ENCODE assay signal across 8 mouse cellular contexts in genomic region chr6:72787948-72788891, GRCm38 (mm10). TPM values are rescaled to one million over a fixed set of nuclear protein-coding genes. Genes with fewer than 3 reads are reported as not detected.
DNase-seq lines count a peak whose midpoint lies in the region; ATAC-seq and TF ChIP-seq lines count a peak whose summit lies in the region.

No protein-coding gene starts in this region.

- H3K4me3 ChIP-seq in ES-Bruce4 (ENCODE audit: low read depth, low read length) = peak overlapping the region; percentile 80
- peak overlapping the region; percentile 71 for H3K4me3 ChIP-seq in embryonic fibroblast, embryonic 13.5 days (ENCODE audit: insufficient read depth, low read length)
- H3K4me3 ChIP-seq in heart, embryonic 16.5 days (ENCODE audit: low read length) = peak overlapping the region; percentile 84

- no peak for TF ChIP-seq CTCF in ES-Bruce4 (IDR thresholded peaks at IDR 0.05; ENCODE audit: low read depth, low read length)
- no peak for TF ChIP-seq CTCF in embryonic fibroblast, embryonic 13.5 days (IDR thresholded peaks at IDR 0.05; ENCODE audit: borderline replicate concordance, insufficient read depth, low read length)

- TF ChIP-seq EP300 in ES-Bruce4 (IDR thresholded peaks at IDR 0.05; ENCODE audit: insufficient read depth, low read depth, low read length) = peak; percentile 64

- no peaks in the 10 kb centered on the region for H3K9me3 ChIP-seq in ES-Bruce4 (replicated peaks; ENCODE audit: control insufficient read depth, insufficient read depth, low read length, poor library complexity, severe bottlenecking)
- H3K9me3 ChIP-seq in heart, embryonic 16.5 days (replicated peaks; ENCODE audit: control insufficient read depth, low read length) = no peaks in the 10 kb centered on the region

- peak overlapping the region; percentile 93 for H3K4me2 ChIP-seq in heart, embryonic 16.5 days (ENCODE audit: low read depth, low read length)

- WGBS in heart, embryonic 16.5 days = 1% methylated on average over 69 of the region's 69 CpGs

- TF ChIP-seq POLR2A in ES-Bruce4 (IDR thresholded peaks at IDR 0.05; ENCODE audit: insufficient read depth, low read length) = no peak
- no peak for TF ChIP-seq POLR2A in embryonic fibroblast, embryonic 13.5 days (IDR thresholded peaks at IDR 0.05; ENCODE audit: low read depth, low read length)

- H3K27ac ChIP-seq in ES-Bruce4 (ENCODE audit: insufficient read depth, low read length) = peak overlapping the region; percentile 28; the same call in 1 of the 2 replicates
- peak overlapping the region; percentile 74 for H3K27ac ChIP-seq in embryonic fibroblast, embryonic 13.5 days (ENCODE audit: insufficient read depth, low read length)
- peak overlapping the region; percentile 81 for H3K27ac ChIP-seq in heart, embryonic 16.5 days (ENCODE audit: low read length)

- no peaks in the 10 kb centered on the region for H3K27me3 ChIP-seq in ES-Bruce4 (ENCODE audit: control insufficient read depth, insufficient read depth, low read length, poor library complexity, severe bottlenecking)
- no peaks in the 10 kb centered on the region for H3K27me3 ChIP-seq in heart, embryonic 16.5 days (ENCODE audit: control insufficient read depth, insufficient read depth, low read length)

- peak; percentile 33 for DNase-seq in adrenal gland, adult 8-10 months
- DNase-seq in kidney, postnatal 14 days = peak; percentile 66
- peak; percentile 41 for DNase-seq in right cerebral cortex, postnatal 4 days
- no peak for DNase-seq in layer of hippocampus, adult 9-11 months

- no peaks in the 10 kb centered on the region for H3K4me1 ChIP-seq in ES-Bruce4 (ENCODE audit: control insufficient read depth, insufficient read depth, low read length)
- H3K4me1 ChIP-seq in embryonic fibroblast, embryonic 13.5 days (ENCODE audit: control insufficient read depth, insufficient read depth, low read length) = no peaks in the 10 kb centered on the region
- peaks cover 14% of the 10 kb centered on the region for H3K4me1 ChIP-seq in heart, embryonic 16.5 days (ENCODE audit: control insufficient read depth, insufficient read depth, low read length)

- H3K9ac ChIP-seq in ES-Bruce4 (ENCODE audit: low read depth, poor library complexity, severe bottlenecking) = peak overlapping the region; percentile 88
- H3K9ac ChIP-seq in heart, embryonic 16.5 days (ENCODE audit: low read length) = peak overlapping the region; percentile 92

- H3K36me3 ChIP-seq in ES-Bruce4 (ENCODE audit: control insufficient read depth, insufficient read depth, low read length, poor library complexity, severe bottlenecking) = peaks cover 14% of the 10 kb centered on the region
- no peaks in the 10 kb centered on the region for H3K36me3 ChIP-seq in heart, embryonic 16.5 days (ENCODE audit: control insufficient read depth, insufficient read depth)

- peak; percentile 5; the same call in 1 of the 2 replicates for ATAC-seq in heart, embryonic 16.5 days (replicated peaks; ENCODE audit: extremely low read depth, insufficient read depth, low FRiP score)
- 0 out of 2 replicates have a peak, but pooled peaks have one; percentile 18 for ATAC-seq in megakaryocyte progenitor cell, adult 5-6 weeks (replicated peaks; ENCODE audit: poor library complexity)

RNA-seq across cellular contexts. Expression of gene Tcf7l1, which starts 0.8 kb away (rescaled TPM):
- 84.8 and 93.4 TPM in 2 replicates for polyA plus RNA-seq in ES-Bruce4 (2011; ENCODE audit: insufficient read depth, insufficient read length, low read depth, missing spikeins)
- 10 to 100 TPM in 2 of 4 experiments, 1 to 10 TPM in 2; 8.2 to 21.0 (median 12.2) TPM for total RNA-seq in adrenal gland, adult 8-10 months (2022)
- 34.0 and 54.0 TPM in 2 replicates for polyA plus RNA-seq in embryonic fibroblast, embryonic 13.5 days (2011; ENCODE audit: insufficient read length, low read depth, missing spikeins)
- 13.6 and 14.0 TPM in 2 replicates for polyA plus RNA-seq in heart, embryonic 16.5 days (2015; fragmentation: Nextera tagmentation; extraction: Ambion mirVana)
- total RNA-seq in megakaryocyte progenitor cell, adult 5-6 weeks (2015) = 0.37 and 0.52 TPM in 2 replicates
- not detected in 2 replicates for total RNA-seq in megakaryocyte progenitor cell, adult 5-6 weeks (2017)

Comparison
In these comparisons a context has a peak if more than half of its experiments do, and no peak if none do; other contexts are left out.
1. H3K27ac ChIP-seq: peak in every context shown above with its lines; median percentile 81 in heart, embryonic 16.5 days; 74 in embryonic fibroblast, embryonic 13.5 days; 28 in ES-Bruce4.